Mouse (Mus musculus) urinary bladder, postnatal 25 days (tissue): ENCODE results near the gene Slc46a2.

ENCODE experiments used
- DNase-seq: peaks from one replicate; pipeline ENCODE4 v3.0.0; 2022; ENCODE audit warnings: low spot score

The Slc46a2 gene

DNA sequence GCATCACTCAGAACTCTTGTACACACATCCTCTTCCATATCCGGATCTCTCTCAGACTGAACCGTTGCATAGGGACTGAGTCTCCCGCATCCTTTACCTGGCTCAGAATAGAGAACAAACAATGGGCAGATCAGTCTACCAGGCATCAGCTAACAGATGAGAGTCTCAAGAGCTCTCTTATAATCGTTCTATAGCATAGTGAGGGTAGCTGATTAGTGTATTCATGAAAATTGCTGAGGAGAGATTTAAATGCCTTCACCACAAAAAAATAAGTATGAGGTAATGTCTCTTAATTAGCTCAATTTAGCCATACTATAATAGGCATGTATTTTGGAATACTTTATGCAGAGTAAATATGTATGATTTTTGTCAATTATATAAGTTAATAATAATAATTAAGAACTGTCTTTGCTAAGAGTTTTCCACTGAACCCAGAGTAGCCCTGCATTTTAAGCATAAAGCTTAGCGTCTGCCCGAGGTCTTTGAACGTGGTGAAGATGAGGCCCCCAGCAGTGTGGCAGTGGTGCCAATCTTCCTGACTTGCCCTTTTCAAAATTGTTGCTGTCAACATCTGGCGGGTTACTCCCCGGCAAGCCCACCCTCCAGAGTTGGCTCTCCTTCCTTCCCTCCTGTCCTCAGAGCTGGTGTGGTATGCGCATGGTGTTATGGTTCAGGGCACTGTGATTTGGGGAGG lies 23.0 kb downstream of the Slc46a2 start:
- no peak for DNase-seq

GRCm38 (mm10) chr4:59890086-59890600 lies 24.7 kb downstream of the Slc46a2 start:
- DNase-seq, result no peak

DNA sequence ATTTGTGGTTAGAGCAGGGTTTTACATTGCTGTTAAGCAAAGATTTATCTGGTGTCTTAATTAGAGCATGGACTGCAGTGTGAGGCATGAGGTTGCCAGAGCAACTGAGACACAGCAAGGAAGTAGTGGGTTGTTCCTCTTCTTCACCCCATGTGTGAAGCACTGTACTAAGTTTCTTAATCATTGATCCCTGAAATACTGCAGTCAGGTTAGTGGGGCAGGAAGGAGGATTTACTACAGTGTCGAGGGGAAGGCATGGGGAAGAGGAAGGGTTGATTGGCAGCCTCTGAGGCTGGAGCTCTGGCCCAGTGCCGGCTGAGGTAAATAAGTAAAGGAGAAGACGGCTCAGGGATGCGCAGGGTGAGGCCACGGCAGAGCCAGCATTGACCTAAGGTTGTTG lies 26.8 kb downstream of the Slc46a2 start:
- DNase-seq, result no peak

- no peak for DNase-seq
Measured at GRCm38 (mm10) chr4:59887011-59887410, 27.8 kb downstream of the Slc46a2 start.

DNA sequence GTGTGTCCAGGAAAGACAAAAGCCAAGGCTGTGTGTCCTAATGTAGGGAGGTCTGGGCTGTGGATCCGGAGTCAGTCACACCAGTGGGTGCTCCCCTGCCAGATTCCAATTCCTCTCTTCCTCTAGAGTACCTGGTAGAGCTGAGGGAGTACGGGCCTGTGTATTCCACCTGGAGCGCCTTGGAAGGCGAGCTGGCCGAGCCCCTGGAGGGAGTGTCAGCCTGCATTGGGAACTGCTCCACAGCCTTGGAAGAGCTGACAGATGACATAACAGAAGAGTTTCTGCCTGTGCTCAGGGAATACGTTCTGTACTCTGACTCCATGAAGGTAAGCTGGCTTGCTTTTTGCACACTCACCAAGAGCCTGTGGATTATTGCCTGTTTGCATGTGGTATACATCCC lies 28.6 kb downstream of the Slc46a2 start:
- DNase-seq, result no peak

- DNase-seq, result no peak
Measured at GRCm38 (mm10) chr4:59884136-59884696, 30.6 kb downstream of the Slc46a2 start.

DNA sequence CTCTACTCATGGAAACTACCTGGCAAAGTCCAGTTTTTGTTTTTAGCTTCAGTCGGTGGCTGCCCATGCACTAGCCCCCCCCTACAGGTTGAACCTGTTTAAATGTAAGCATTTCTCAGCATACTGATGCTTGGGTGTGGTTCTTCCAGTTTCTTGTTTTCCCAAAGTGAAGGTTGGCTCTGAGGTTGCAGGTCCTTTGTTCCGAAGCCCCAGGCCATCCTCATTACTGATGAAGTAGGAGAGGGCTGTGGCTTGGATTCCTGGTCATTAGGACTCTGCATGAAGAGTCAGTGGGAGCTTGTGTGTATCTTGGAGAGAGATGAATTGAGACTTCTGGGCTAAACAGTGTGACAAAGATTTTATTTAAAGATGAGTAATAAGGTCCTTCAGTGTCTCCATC lies 33.6 kb downstream of the Slc46a2 start:
- DNase-seq, result no peak

- DNase-seq, result no peak
Measured at GRCm38 (mm10) chr4:59880725-59881124, 34.1 kb downstream of the Slc46a2 start.

DNA sequence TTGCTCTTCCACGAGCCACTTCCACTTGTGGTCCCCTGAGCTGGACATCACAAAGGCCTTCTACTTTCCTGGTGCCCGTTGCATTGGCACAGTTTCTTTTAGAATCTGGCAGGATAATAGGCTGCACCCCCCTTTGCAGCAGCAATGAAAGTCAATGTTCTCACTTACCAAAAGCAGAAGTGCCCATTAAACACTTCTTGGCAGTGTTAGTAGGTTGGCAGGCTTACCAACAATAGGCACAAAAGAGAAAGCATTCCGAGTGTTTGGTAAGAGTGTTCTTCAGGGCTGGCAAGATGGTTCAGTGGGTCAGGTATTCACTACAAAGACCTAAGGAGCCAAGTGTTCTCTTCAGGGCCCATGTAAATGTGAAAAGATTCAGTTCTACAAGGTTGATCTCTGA lies 35.4 kb downstream of the Slc46a2 start:
- DNase-seq, result no peak

GRCm38 (mm10) chr4:59878595-59878994 lies 36.3 kb downstream of the Slc46a2 start:
- DNase-seq, result no peak

DNA sequence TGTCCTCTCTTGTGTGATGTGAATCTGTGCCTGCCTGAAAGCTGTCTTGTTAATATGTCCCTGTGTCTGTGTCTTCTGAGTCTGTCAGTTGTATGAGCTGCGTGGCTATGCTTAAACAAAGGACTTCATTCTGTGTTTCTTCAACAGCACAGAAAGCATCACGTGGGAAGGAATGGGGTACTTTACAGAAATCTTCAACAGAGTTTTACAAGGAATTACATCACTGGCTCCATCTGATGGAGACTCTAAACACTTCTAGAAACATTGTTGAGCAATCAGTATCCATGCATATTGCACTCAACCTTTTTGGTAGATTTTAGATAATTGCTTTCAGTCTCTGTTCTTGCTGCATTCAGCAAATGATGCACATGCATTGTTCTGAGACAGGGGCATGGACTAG lies 37.8 kb downstream of the Slc46a2 start:
- DNase-seq, result no peak

GRCm38 (mm10) chr4:59876570-59876969 lies 38.3 kb downstream of the Slc46a2 start:
- DNase-seq, result no peak

GRCm38 (mm10) chr4:59873830-59874229 lies 41.0 kb downstream of the Slc46a2 start:
- no peak for DNase-seq

DNA sequence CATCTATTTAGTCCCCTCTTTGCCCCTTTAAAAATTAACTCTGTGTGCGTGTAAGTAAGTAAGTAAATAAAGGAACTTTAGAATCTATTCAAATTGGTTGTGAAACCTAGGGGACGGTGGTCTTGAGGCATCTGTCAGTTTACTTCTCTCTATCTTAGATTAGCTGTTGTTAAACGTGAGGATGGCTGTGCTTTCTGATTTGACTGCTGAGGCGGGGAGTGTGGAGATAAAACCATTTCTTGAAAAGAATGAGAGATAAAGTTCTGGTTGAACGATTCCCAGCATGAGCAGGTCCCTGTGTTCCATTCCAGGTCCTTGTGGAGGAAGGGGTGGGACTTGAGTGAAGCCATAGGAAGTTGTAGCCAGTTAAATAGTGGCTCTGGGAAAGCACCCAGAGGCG lies 41.6 kb downstream of the Slc46a2 start:
- DNase-seq, result no peak

DNA sequence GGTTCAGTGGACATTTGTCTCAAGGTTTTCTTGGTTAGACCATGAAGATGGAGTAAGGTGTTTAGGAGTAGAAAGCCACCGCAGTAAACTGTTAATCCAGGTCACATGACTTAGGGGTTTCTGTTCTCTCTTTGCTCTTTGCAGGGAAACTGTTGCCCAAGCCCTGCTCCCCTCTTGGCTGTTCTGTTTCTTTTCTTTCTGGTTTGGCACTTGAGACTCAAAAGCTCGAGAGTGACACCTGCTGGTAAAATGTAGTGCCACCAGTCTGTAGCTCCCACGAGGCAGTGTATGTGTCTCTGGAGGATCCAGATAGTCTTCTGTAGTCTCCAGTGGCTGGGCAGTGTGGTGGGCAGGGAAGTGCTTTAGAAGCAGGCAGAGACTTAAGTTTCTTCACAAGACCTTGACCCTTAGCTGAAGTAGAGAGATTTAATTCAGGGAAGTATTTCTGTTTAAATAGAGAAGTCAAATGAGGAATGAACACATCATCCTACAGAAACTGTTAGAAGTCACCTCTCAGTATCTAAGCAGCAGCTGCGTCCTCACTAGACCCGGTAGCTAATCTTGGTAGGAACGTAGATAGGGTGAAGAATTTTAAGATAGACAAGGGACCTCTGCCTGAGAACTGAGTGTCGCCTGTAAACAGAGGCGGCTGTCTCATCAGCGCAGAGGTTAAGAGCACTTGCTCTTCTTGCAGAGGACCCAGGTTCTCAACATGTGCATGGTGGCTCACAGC lies 43.8 kb downstream of the Slc46a2 start:
- DNase-seq, result peak; percentile 69

- DNase-seq, result no peak
Measured at GRCm38 (mm10) chr4:59870433-59870832, 44.4 kb downstream of the Slc46a2 start.

- DNase-seq, result no peak
Measured at GRCm38 (mm10) chr4:59869488-59870057, 45.3 kb downstream of the Slc46a2 start.

- no peak for DNase-seq
Measured at GRCm38 (mm10) chr4:59868086-59868485, 46.8 kb downstream of the Slc46a2 start.

DNA sequence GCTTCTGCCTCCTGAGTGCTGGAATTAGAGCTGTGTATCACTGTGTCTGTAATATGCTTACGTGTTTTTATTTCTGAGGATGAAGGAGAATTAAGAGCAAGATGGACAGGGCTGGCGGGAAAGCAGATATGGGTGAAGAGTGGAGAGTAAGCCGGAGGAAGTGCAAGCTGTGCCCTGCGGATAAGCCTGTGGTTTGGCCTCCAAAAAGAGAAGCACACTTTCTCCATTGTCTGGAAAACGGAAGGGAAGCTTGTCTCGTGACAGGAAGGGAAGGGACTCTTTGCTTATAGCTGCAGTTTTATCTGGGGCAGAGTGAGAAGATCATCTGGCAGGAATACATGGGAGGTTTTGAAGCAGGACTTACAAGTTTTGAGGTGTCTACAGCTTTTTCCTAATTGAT lies 51.0 kb downstream of the Slc46a2 start:
- DNase-seq, result no peak

DNA sequence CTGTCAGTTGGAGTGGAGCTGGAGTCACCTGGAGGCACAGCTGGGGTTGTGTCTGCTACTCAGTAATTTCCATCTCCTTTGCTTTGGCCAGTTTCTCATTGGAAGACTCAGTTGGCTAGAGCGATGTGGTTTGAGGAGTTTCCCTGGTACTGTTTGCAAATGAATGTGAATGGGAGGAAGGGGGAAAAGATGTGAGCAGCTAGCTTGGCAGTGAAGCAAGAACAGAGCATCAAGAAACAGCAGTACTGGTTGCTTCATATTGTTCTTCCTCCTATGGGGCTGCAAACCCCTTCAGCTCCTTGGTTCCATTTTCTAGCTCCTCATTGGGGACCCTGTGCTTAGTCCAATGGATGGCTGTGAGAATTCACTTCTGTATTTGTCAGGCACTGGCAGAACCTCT lies 52.5 kb downstream of the Slc46a2 start:
- no peak for DNase-seq

GRCm38 (mm10) chr4:59861871-59862270 lies 53.0 kb downstream of the Slc46a2 start:
- DNase-seq, result no peak

GRCm38 (mm10) chr4:59860431-59860830 lies 54.4 kb downstream of the Slc46a2 start:
- DNase-seq, result no peak
